Mouse (Mus musculus) stomach, embryonic 16.5 days (tissue): Measurements from ENCODE around the gene Ramac. TPM values are rescaled to one million over a fixed set of nuclear protein-coding genes. Genes with fewer than 3 reads are reported as not detected.

Experiments
- ATAC-seq: fragments of 200-750 bp; cut with Nextera tagmentation; 2 replicates; pipeline ENCODE4 v1.8.0; 2017; ENCODE audit warnings: moderate number of reproducible peaks, moderate TSS enrichment; ENCODE audit not compliant: insufficient read depth, low FRiP score
- H3K27ac ChIP-seq: fragments of 300-500 bp; sonication (generic); 2 replicates; pipeline ENCODE4 v1.5.1; 2014; ENCODE audit warnings: low read length
- H3K27me3 ChIP-seq: fragments of 300-500 bp; sonication (generic); 2 replicates; pipeline ENCODE4 v1.6.1; 2014; ENCODE audit warnings: low read length, control low read depth, mixed read lengths; ENCODE audit not compliant: control insufficient read depth, insufficient read depth
- H3K36me3 ChIP-seq: fragments of 300-500 bp; sonication (generic); 2 replicates; pipeline ENCODE4 v1.6.1; 2014; ENCODE audit warnings: low read length; ENCODE audit not compliant: control insufficient read depth, insufficient read depth
- H3K4me1 ChIP-seq: fragments of 300-500 bp; sonication (generic); 2 replicates; pipeline ENCODE4 v1.6.1; 2014; ENCODE audit warnings: low read length, control low read depth, mixed read lengths; ENCODE audit not compliant: control insufficient read depth, insufficient read depth
- H3K4me2 ChIP-seq: fragments of 300-500 bp; sonication (generic); 2 replicates; pipeline ENCODE4 v1.6.1; 2014; ENCODE audit warnings: low read depth, low read length, mixed read lengths
- H3K4me3 ChIP-seq: fragments of 300-500 bp; sonication (generic); replicated peaks from 2 replicates; pipeline ENCODE4 v1.5.1; 2014; ENCODE audit warnings: mild to moderate bottlenecking, low read length
- H3K9ac ChIP-seq: fragments of 300-500 bp; sonication (generic); 2 replicates; pipeline ENCODE4 v1.6.1; 2014; ENCODE audit warnings: low read length
- H3K9me3 ChIP-seq: fragments of 300-500 bp; sonication (generic); replicated peaks from 2 replicates; pipeline ENCODE4 v1.6.1; 2016; ENCODE audit warnings: low read length, control low read depth; ENCODE audit not compliant: control insufficient read depth
- WGBS: fragments of 180-500 bp; shearing (Covaris S2); extraction: QIAGEN DNeasy Blood & Tissue Kit; methylation state at CpG from one replicate; pipeline ENCODE4 v1.1.7; 2014; 5-methylcytosine and 5-hydroxymethylcytosine counted together
- polyA plus RNA-seq: library from polyadenylated mRNA; unstranded; fragments of >200 nt; fragmentation: Nextera tagmentation; extraction: Ambion mirVana; gene quantifications from 2 replicates; pipeline ENCODE4 v1.2.1, GENCODE M21; 2015

The Ramac gene
- 134 and 136 TPM in 2 replicates for polyA plus RNA-seq

- H3K9me3 ChIP-seq, result no peaks in the 10 kb centered on the region
- H3K9ac ChIP-seq, result peak within 1 kb of the TSS; percentile 97
- ATAC-seq, result peak; percentile 97
- H3K4me3 ChIP-seq, result peak within 1 kb of the TSS; percentile 99
- H3K36me3 ChIP-seq, result no peaks in the 10 kb centered on the region
- peak within 1 kb of the TSS; percentile 78 for H3K27ac ChIP-seq
- WGBS, result under 1% methylated on average over 56 of the region's 56 CpGs
- peak within 1 kb of the TSS; percentile 82 for H3K4me2 ChIP-seq
- no peaks in the 10 kb centered on the region for H3K27me3 ChIP-seq
- peaks cover 11% of the 10 kb centered on the region for H3K4me1 ChIP-seq
These were observed at the start of gene Ramac for GRCm38 (mm10) chr7:81762180-81763109. Ramac (plus strand) TSS chr7:81762925.

DNA sequence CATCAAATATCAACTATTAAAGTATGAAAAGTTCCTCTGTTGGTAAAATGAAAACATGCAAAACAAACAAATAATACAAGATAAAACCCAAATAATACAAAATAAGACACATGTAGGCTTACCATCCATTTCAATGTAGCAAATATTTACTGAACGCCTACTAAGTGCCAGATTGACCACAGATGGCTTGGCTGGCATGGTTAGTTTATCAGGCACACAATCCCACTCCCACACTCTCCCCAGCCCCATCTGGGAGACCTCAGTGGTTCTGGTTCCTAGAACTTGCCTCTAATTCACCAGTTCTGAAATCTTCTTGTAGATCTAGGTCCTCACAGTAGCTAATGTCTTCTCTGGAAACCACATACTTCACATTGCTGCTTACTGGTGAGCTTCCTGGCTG is 44.1 kb upstream of the Ramac start:
- no peaks in the 10 kb centered on the region for H3K4me1 ChIP-seq
- ATAC-seq, result no peak
- H3K9me3 ChIP-seq, result no peaks in the 10 kb centered on the region
- H3K4me2 ChIP-seq, result no peak overlapping the region
- H3K27ac ChIP-seq, result no peak overlapping the region
- no peak overlapping the region for H3K9ac ChIP-seq
- H3K36me3 ChIP-seq, result no peaks in the 10 kb centered on the region
- whole genome bisulfite sequencing, result 65% methylated on average over 1 of the region's 1 CpGs
- no peaks in the 10 kb centered on the region for H3K27me3 ChIP-seq
- H3K4me3 ChIP-seq, result no peak overlapping the region

- no peak overlapping the region for H3K27ac ChIP-seq
- ATAC-seq, result no peak
These were observed 43.5 kb upstream of the Ramac start for GRCm38 (mm10) chr7:81719216-81719661.

GRCm38 (mm10) chr7:81721271-81721670 is 41.5 kb upstream of the Ramac start:
- Histone ChIP-seq H3K27ac (no peak overlapping the region), H3K4me1 (no peaks in the 10 kb centered on the region), H3K9me3 (no peaks in the 10 kb centered on the region), H3K9ac (no peak overlapping the region), H3K4me2 (no peak overlapping the region), H3K36me3 (no peaks in the 10 kb centered on the region), H3K4me3 (no peak overlapping the region), H3K27me3 (no peaks in the 10 kb centered on the region)
- 72% methylated on average over 5 of the region's 5 CpGs for WGBS
- ATAC-seq, result no peak

More at GRCm38 (mm10) chr7:81719216-81719661, 43.5 kb upstream of the Ramac start:
- no peaks in the 10 kb centered on the region for H3K9me3 ChIP-seq
- no peaks in the 10 kb centered on the region for H3K36me3 ChIP-seq
- no peak overlapping the region for H3K4me2 ChIP-seq
- WGBS, result 84% methylated on average over 1 of the region's 1 CpGs
- H3K9ac ChIP-seq, result no peak overlapping the region
- H3K4me1 ChIP-seq, result no peaks in the 10 kb centered on the region
- H3K27me3 ChIP-seq, result no peaks in the 10 kb centered on the region
- H3K4me3 ChIP-seq, result no peak overlapping the region

DNA sequence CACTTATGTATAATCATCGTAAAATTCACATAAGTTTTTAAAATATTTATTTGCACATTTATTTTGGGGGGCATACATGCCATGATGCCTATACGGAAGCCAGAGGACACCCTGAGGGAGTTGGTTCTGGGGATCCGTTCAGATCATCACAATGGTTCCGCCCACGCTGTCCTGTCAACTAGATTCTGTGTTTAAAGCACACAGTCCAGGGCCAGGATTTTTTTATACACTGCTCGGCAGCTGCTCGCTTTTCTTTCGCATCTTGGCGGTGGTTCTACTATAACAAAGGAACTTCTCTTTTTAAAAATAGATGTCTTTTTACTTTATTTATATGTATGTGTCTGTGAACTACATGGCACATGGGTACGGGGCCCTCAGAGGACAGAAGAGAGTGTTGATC is 38.9 kb upstream of the Ramac start:
- Histone ChIP-seq H3K4me2 (no peak overlapping the region), H3K4me1 (no peaks in the 10 kb centered on the region), H3K4me3 (no peak overlapping the region), H3K27ac (no peak overlapping the region), H3K36me3 (no peaks in the 10 kb centered on the region), H3K9me3 (no peaks in the 10 kb centered on the region), H3K27me3 (no peaks in the 10 kb centered on the region), H3K9ac (no peak overlapping the region)
- 78% methylated on average over 10 of the region's 10 CpGs for WGBS
- no peak for ATAC-seq

DNA sequence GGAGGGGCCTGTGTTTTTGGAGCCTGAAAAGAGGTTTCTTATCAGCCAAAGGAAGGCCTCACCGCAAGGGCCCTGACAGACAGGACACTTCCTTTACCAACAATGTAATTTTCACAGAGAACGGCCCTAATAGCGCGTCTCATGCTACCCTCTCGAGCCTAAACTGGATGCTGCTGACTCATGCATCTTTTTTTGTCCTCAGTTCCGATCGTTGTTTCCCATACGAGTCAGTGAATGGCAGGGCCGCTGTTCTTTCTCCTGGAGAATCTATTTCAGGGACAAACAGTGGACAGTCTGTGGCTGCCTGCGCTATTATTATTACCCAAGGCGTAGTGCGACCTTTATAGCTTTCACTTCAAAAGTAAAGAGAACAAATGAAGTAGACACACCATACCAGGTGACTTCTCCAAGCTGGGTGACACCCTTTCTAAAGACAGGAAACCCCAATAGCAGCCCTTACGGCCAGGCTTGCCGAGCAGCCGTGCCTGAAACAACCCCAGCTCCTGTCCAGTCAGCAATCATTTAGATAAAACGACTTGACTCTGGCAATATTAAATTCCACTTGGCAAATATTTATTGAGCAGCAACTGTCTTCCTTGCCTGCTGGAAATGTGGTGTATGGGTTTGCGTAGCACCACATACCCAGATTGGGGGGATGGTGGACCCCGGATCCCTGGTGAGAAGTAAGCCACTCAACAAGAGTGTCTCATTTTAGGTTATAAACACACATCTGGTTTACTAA is 36.6 kb upstream of the Ramac start:
- ATAC-seq, result no peak
- H3K27me3 ChIP-seq, result no peaks in the 10 kb centered on the region
- no peak overlapping the region for H3K4me3 ChIP-seq
- H3K9me3 ChIP-seq, result no peaks in the 10 kb centered on the region
- H3K36me3 ChIP-seq, result no peaks in the 10 kb centered on the region
- no peaks in the 10 kb centered on the region for H3K4me1 ChIP-seq
- no peak overlapping the region for H3K9ac ChIP-seq
- 47% methylated on average over 18 of the region's 18 CpGs for WGBS
- no peak overlapping the region for H3K27ac ChIP-seq
- no peak overlapping the region for H3K4me2 ChIP-seq

GRCm38 (mm10) chr7:81726728-81727005 is 36.1 kb upstream of the Ramac start:
- Histone ChIP-seq H3K9me3 (no peaks in the 10 kb centered on the region), H3K27me3 (no peaks in the 10 kb centered on the region), H3K4me2 (no peak overlapping the region), H3K4me1 (no peaks in the 10 kb centered on the region), H3K4me3 (no peak overlapping the region), H3K9ac (no peak overlapping the region), H3K27ac (no peak overlapping the region), H3K36me3 (no peaks in the 10 kb centered on the region)
- WGBS, result 49% methylated on average over 2 of the region's 2 CpGs
- ATAC-seq, result no peak

GRCm38 (mm10) chr7:81727716-81728115 is 35.0 kb upstream of the Ramac start:
- WGBS, result 66% methylated on average over 9 of the region's 9 CpGs
- no peak overlapping the region for H3K9ac ChIP-seq
- no peaks in the 10 kb centered on the region for H3K36me3 ChIP-seq
- H3K27me3 ChIP-seq, result no peaks in the 10 kb centered on the region
- no peak overlapping the region for H3K4me3 ChIP-seq
- no peak overlapping the region for H3K27ac ChIP-seq
- no peak for ATAC-seq
- no peaks in the 10 kb centered on the region for H3K4me1 ChIP-seq
- no peaks in the 10 kb centered on the region for H3K9me3 ChIP-seq
- no peak overlapping the region for H3K4me2 ChIP-seq

DNA sequence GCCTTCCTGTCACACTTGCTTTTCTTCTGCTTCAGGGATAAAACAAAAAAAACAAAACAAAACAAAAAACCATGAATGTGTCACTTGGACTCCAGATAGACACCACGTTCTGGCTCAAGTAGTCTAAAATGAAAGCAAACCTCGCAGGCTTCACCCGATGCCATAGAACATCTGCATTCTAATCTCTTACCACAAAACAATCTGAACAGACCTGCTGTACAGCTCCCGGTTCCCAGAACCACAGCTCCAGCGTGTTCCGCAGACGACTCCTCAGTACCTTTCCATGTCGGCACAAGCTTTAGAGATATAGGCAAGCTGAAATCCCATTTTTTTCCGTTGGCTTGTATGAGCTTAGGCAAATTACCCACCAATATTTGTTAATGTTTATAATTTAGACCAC is 32.9 kb upstream of the Ramac start:
- H3K36me3 ChIP-seq, result no peaks in the 10 kb centered on the region
- H3K4me2 ChIP-seq, result no peak overlapping the region
- H3K9me3 ChIP-seq, result no peaks in the 10 kb centered on the region
- no peak overlapping the region for H3K27ac ChIP-seq
- 73% methylated on average over 9 of the region's 9 CpGs for WGBS
- H3K4me3 ChIP-seq, result no peak overlapping the region
- ATAC-seq, result no peak
- no peak overlapping the region for H3K9ac ChIP-seq
- no peaks in the 10 kb centered on the region for H3K4me1 ChIP-seq
- H3K27me3 ChIP-seq, result no peaks in the 10 kb centered on the region
